Mouse (Mus musculus) spleen, embryonic (tissue): Measurements from ENCODE around the gene Wdr66.

Experiments used
- CTCF ChIA-PET: fragments of 350-600 bp; sonication (Branson Sonifier 250); formaldehyde crosslinking; loops from one replicate; lab custom pipeline; 2022; lab: Charles Lee

The Wdr66 gene

GRCm38 (mm10) chr5:123268477-123269474 is 16.9 kb downstream of the Wdr66 start:
- CTCF ChIA-PET: no interaction called here

- CTCF ChIA-PET: no interaction called here
These were observed 19.0 kb downstream of the Wdr66 start for GRCm38 (mm10) chr5:123270917-123271316.

DNA sequence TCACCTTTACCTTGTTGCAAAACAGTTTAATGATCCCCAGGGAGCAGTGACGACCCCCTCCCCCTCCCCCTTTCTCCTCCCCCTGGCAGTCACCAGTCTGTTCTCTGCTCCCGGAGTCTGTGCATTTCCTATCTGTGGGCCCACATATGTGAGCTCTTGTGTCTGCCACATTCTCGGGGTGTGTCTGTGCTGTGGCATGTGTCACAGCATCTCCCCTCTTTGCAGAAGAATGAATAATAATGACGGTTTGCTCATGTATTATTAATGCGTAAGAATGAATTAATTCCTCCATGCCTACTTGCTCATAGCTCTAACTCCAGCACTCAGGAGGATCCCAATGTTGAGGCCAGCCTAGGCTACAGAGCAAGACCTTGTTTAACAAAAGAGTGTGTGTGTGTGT is 21.0 kb downstream of the Wdr66 start:
- CTCF ChIA-PET: no interaction called here

DNA sequence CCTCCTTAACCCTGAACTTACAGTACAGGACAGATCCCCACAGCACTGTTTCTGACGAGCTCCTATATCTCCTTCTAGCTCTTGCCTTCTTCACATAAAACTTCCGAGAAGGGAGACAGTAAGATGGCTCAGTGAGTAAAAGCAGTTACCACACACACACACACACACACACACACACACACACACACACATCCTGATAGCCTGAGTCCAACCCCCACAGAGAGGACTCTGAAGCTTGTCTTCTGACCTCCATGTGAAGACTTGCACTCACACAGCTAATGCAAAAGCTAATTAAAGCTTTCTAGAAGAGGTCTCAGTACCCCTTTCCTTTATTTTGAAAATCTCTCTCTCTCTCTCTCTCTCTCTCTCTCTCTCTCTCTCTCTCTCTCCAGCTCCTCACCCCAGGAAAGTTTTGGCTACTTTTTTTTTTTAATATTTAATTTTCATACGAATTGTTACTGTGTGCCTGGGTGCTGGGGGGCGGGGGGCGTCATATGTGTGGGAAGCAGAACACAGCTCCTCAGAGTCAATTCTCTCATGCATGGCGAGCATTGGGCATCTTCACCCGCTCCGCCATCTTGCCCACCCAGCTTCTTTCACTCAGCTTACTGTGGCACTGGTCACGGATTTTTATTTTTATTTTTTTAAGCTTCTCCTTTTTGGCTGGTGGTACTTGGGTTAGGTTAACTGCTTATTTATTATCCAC is 24.9 kb downstream of the Wdr66 start:
- CTCF ChIA-PET: no interaction called here

DNA sequence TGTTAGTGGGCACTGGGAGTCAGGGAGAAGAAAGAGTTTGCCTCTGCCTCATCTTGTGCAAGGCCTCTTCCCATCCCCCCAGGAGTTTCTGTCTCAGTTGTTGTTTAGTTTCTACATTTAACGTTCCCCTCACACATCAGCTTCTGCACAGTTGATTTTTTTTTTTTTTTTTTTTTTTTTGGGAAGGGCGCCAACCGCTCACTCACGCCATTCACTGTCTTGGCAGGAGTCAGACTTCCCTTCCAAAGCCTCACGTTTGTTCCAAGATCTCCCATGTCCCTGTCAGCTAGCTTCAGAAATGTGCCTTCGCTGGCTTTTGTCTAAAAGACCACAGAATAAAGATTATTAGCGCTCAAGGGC is 25.4 kb downstream of the Wdr66 start:
- CTCF ChIA-PET: no interaction called here

DNA sequence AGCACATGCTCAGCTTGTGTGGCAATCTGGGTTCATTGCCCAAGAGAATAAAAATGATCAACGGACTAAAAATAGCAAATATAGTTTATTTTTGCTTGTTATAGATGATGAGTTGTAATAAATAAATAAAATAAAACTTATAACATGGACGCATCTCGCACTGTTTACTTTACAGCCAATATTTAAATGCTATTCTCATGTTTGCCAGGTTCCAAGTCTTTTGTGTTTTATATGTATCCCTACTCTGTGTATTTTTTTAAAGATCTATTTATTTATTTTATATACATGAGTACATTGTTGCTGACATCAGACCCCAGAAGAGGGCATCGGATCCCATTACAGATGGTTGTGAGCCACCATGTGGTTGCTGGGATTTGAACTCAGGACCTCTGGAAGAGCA is 25.8 kb downstream of the Wdr66 start:
- CTCF ChIA-PET: no interaction called here

GRCm38 (mm10) chr5:123279248-123279647 is 27.3 kb downstream of the Wdr66 start:
- CTCF ChIA-PET: no interaction called here

GRCm38 (mm10) chr5:123281336-123282136 is 29.6 kb downstream of the Wdr66 start:
- CTCF ChIA-PET: no interaction called here

DNA sequence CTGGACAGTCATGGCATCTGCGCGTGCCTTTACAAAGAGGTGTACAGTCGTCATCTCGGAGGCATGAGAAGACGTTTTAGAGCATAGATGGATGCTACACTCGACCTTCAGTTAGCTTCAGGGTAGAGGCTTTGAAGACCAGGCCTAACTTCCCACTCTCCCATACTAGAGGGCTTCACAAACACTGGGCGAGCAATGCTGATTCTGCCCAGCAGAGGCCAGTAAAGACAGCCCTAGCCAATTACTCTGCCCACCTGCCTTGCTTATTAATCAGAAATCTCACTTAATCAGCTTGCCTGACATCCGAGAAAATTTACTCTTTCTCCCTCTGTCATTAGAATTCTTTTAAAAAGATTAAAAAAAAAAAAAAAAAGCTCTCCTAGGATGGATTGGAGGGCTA is 33.3 kb downstream of the Wdr66 start:
- CTCF ChIA-PET: interaction anchor here (0.6 kb wide), 2 partner anchors 25 to 26 kb away, joined by 3 to 4 read pairs; no protein-coding TSS in a partner anchor

GRCm38 (mm10) chr5:123288079-123288478 is 36.2 kb downstream of the Wdr66 start:
- CTCF ChIA-PET: no interaction called here

DNA sequence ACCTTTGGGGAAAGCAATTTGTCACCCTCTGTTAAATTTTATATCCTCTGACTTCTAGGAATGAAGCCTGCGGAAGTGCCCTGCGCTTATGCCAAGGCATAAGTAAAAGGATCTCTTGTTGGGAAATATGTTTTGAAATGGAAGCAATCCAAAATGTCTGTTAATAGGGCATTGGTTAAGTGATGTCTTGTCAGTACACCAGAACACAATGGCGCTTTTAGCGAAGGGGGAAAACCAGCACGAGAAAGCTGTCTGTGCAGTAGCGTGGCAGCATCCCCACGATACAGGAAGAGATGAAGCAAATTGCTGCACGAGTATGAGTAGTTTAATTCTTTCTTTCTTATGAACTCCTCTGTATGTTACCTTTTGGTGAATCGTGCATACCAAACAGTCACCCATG is 42.8 kb downstream of the Wdr66 start:
- CTCF ChIA-PET: no interaction called here

- CTCF ChIA-PET: no interaction called here
These were observed 44.4 kb downstream of the Wdr66 start for GRCm38 (mm10) chr5:123296224-123296806.

GRCm38 (mm10) chr5:123296972-123297754 is 45.3 kb downstream of the Wdr66 start:
- CTCF ChIA-PET: interaction anchor here (0.6 kb wide), 2 partner anchors 38 to 44 kb away, joined by 3 to 27 read pairs; no protein-coding TSS in a partner anchor

GRCm38 (mm10) chr5:123297830-123298229 is 45.9 kb downstream of the Wdr66 start:
- CTCF ChIA-PET: no interaction called here

GRCm38 (mm10) chr5:123298526-123298925 is 46.6 kb downstream of the Wdr66 start:
- CTCF ChIA-PET: no interaction called here

DNA sequence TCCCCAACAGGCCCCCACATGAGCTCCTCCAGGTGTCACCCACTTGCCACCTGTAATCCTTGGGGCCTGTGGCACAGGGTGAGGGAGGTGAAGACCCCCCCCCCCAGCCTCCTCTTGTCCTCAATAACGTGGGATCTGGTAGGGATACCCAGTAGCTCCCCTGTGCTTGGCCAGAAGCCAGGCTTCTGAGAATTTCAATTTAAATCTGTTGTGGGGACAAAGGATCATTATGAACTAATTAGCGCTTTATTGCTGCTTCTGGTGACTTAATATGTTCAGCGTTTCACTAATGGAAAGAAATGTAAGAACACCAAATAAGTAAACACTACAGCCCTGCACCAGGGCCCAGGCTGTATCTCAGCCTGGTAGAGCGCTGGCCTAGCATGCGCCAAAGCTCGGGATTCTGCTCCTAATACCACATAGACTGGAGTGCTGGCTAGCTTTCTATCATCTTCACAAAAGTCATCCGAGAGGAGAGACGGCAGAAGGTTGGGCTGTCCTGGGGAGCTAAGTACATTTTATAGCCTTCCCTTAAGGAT is 48.7 kb downstream of the Wdr66 start:
- CTCF ChIA-PET: no interaction called here

DNA sequence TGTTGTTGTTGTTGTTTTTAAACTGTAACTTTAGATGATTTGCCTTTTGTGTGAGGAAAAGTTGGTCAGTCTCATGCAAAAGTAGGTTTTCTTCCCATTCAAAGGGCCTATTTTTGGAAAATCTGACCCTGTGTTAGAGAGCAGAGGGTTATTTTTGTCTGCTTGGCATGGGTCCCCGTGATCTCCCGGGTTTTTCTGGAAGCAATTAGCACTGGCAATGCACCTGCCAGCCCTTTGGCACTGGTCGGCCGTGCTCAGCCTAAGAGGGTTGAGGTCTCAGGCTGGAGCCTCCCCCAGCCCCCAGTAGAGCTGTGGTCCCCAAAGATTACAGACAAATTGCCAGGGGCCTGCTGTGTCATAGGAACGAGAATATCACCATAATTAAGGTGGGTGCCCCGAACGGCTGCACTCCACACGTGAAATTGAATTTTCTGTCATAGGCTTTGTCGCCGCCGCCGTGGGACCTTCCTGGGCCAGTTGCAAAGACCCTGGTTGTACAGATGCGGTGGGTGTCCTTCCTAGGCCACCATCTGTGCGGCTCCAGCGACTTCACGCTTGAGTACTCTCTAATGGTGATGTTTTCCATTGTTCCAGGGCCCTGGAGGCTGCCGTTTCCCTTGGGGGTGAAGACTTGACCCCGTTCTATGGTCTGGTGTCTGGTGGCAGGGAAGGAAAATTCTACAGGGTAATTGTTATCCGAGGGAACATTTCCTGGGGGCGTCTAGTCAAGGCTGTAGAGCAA is 50.0 kb downstream of the Wdr66 start:
- CTCF ChIA-PET: no interaction called here

GRCm38 (mm10) chr5:123307630-123308282 is 55.9 kb downstream of the Wdr66 start:
- CTCF ChIA-PET: no interaction called here

DNA sequence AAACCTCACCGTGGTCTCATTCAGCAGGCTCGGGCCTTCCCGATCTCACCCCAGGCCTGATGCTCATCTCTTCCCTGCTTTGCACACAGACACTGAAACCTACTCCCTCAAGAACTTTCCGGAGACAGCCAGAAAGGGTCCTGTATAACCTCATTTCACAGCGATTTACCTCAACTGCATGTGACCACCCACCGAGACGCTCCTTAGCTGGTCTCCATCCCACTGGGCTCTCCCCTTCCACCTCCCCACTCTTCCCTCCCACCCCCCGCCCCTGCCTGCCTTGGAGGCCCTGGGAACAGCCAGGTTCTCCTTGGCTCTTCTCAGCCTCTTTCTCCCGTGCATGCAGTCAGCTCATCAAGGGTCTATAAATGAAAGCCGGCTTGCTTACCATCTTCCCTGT is 57.9 kb downstream of the Wdr66 start:
- CTCF ChIA-PET: no interaction called here
